Mouse (Mus musculus) testis, adult 2 months (tissue): ENCODE data around the gene Gm11273. TPM values are rescaled to one million over a fixed set of nuclear protein-coding genes. Genes with fewer than 3 reads are reported as not detected.
A peak's percentile ranks its signal among the peaks of the same experiment; 100 is the strongest.
"Not testable (repeated sequence)": the region's sequence is repeated elsewhere in the genome, so short reads cannot be mapped to it uniquely, and the experiment has no call there.

Experiments
- H3K27ac ChIP-seq: fragments of 200-500 bp; 2 replicates; pipeline ENCODE4 v1.5.1; 2012; ENCODE audit warnings: low read depth, low read length; ENCODE audit not compliant: control insufficient read depth, insufficient read depth
- H3K27me3 ChIP-seq: fragments of 200-500 bp; 2 replicates; pipeline ENCODE4 v1.6.1; 2012; ENCODE audit warnings: mild to moderate bottlenecking, low read length, moderate library complexity; ENCODE audit not compliant: control insufficient read depth, insufficient read depth
- H3K36me3 ChIP-seq: fragments of 200-500 bp; 2 replicates; pipeline ENCODE4 v1.6.1; 2012; ENCODE audit warnings: mild to moderate bottlenecking, low read length; ENCODE audit not compliant: control insufficient read depth, insufficient read depth
- H3K4me1 ChIP-seq: fragments of 200-500 bp; 2 replicates; pipeline ENCODE4 v1.6.1; 2012; ENCODE audit warnings: low read length; ENCODE audit not compliant: control insufficient read depth, insufficient read depth
- H3K4me3 ChIP-seq: fragments of 200-500 bp; 2 replicates; pipeline ENCODE4 v1.5.1; 2012; ENCODE audit warnings: low read depth, mild to moderate bottlenecking, low read length, moderate library complexity, mixed read lengths; ENCODE audit not compliant: control insufficient read depth
- CTCF ChIP-seq: fragments of 200-500 bp; IDR thresholded peaks from 2 replicates; pipeline ENCODE4 v1.5.1; 2012; ENCODE audit warnings: low read depth, mild to moderate bottlenecking, inconsistent platforms, low read length, moderate library complexity; ENCODE audit not compliant: control insufficient read depth, insufficient read depth, insufficient replicate concordance
- POLR2A ChIP-seq: fragments of 200-500 bp; IDR thresholded peaks from 2 replicates; pipeline ENCODE4 v1.6.1; 2012; ENCODE audit warnings: low read depth, mild to moderate bottlenecking, inconsistent platforms, low read length, moderate library complexity; ENCODE audit not compliant: control insufficient read depth
- polyA plus RNA-seq: library from polyadenylated mRNA; depleted of rRNA; stranded (reverse); fragments of >200 nt; gene quantifications from 2 replicates; pipeline ENCODE4 v1.2.3, GENCODE M21; 2012; rRNA removed

Gene Gm11273
- 6.4 and 6.6 TPM in 2 replicates for polyA plus RNA-seq

DNA sequence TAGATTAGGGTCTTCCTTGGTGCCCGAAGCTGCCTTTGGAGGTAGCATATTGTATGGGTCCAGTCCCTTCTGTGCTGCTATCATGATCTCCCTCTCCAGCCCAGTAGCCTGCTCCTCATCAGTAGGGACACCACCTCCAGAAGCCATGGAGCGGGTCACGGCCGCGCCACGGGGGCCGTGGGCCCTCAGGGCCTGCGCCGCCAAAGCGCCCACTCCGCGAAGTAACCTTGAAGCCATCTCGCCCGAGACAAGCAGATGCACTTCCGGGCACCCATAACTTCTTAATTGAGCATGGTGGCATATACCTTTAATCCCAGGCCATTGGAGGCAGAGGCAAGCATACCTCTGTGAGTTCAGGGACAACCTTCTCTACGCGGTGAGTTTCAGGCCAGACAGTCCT is at the start of gene Gm11273:
Gm11273 (minus strand) TSS at position 237 of the 400 bp plus-strand sequence.
- not testable (repeated sequence) for H3K4me3 ChIP-seq, H3K27me3 ChIP-seq, H3K36me3 ChIP-seq, H3K27ac ChIP-seq, H3K4me1 ChIP-seq

DNA sequence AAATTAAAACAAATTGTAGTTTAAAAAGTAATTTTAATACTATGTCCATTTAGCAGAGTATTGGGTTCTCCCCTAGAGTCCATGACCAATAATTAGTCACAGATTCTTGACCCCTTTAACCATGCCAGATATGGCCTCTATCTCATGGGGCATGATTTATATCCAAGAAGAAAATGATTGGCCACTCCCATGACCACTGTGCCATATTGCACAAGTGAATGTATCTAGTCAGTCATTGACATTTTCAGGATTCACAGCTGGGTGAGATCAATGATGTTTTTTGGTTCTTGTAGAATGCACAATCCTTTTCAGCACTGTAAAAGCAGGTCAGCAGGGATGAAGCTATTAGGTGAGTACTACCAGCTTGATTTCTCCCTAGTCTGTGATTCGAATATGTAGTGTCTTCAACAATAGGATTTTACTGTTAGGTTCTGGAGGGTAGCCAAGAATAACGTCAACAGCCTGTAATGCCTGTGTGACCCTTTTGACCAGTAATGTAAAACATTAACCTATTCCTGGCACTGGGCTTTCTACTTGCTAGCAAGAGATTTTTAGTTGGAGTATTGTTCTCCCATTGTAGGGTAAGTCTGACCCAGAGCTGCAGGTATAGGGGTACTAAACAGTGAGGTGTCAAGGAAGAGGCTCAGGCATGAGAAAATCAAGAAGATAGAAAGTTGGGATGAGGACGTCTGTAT is 49.3 kb upstream of the Gm11273 start:
- no peaks in the 10 kb centered on the region for H3K36me3 ChIP-seq
- H3K27ac ChIP-seq, result no peak overlapping the region
- TF ChIP-seq POLR2A (no peak), CTCF (no peak)
- no peaks in the 10 kb centered on the region for H3K27me3 ChIP-seq
- no peaks in the 10 kb centered on the region for H3K4me1 ChIP-seq
- no peak overlapping the region for H3K4me3 ChIP-seq

DNA sequence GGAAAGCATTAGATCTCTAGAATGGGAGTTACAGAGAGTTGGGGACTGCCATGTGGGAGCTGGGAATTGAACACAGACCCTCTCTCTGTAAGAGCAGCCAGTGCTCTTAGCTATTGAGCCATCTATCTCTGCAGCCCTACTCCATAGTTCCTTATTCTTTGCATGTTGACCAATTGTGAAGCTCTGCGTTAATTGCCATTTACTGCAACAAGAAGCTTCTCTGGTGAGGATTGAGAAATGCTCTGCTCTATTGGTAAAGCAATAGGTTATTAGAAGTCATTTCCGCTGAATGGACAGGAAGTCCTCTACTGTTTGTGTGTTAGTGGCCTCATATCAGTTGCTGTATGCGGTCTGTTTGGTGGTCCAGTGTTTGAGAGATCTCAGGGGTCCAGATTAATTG is 48.3 kb upstream of the Gm11273 start:
- no peaks in the 10 kb centered on the region for H3K27me3 ChIP-seq
- no peak overlapping the region for H3K27ac ChIP-seq
- no peaks in the 10 kb centered on the region for H3K36me3 ChIP-seq
- H3K4me3 ChIP-seq, result no peak overlapping the region
- no peak for TF ChIP-seq CTCF
- no peak for TF ChIP-seq POLR2A
- no peaks in the 10 kb centered on the region for H3K4me1 ChIP-seq

DNA sequence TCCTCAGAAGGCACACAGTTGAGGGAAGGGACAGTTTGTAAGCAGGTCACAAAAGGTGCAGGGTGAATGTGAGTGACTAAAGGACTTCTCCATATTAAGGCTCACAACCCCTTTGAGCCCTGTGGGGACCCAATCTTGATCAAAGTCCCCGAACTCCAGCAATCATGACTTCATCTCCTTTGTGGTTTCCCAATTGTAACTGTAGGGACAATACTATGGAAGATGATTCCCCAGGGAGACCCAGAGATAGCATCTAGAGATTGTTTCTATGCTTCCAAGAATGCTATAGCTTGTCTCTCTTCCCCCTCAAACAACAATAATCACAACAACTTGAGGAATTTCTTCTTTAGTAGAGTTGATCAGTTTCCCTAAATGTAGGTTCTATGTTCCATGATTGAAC is 41.5 kb upstream of the Gm11273 start, which contains the start of gene Olfr1366:
Olfr1366 (minus strand) TSS at position 101 of the 400 bp plus-strand sequence.
- Histone ChIP-seq H3K4me3 (no peak within 1 kb of the TSS), H3K4me1 (no peaks in the 10 kb centered on the region), H3K36me3 (no peaks in the 10 kb centered on the region), H3K27ac (no peak within 1 kb of the TSS), H3K27me3 (no peaks in the 10 kb centered on the region)
- TF ChIP-seq CTCF (no peak), POLR2A (no peak)

DNA sequence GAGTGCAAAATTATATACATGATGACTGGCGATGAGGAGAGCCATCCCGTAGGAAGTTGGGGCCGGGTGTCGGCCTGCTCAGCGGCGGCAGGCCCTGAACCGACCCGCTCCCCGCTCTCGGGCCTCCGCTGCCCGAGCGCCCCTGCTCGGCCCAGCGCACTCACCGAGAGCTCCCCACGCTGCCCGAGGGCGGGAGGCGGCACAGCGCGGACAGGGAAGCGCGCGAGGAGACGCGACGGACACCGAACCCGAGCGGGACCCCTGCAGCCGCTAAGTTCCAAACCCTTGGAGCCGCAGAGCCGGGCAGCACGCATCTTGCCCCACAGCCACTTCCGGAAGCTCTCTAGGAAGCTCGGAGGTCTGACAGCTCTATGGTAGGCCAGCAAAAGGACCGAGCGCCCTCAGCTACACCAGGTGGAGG is 29.6 kb upstream of the Gm11273 start, which contains the start of gene Zkscan8:
Zkscan8 (minus strand) TSS at position 340 of the 421 bp plus-strand sequence.
- Histone ChIP-seq H3K4me3 (peak within 1 kb of the TSS; percentile 99), H3K4me1 (peaks cover 4% of the 10 kb centered on the region; the same call in 1 of the 2 replicates), H3K36me3 (no peaks in the 10 kb centered on the region), H3K27me3 (no peaks in the 10 kb centered on the region), H3K27ac (peak within 1 kb of the TSS; percentile 94)
- TF ChIP-seq POLR2A, result peak; percentile 76
- TF ChIP-seq CTCF, result no peak

DNA sequence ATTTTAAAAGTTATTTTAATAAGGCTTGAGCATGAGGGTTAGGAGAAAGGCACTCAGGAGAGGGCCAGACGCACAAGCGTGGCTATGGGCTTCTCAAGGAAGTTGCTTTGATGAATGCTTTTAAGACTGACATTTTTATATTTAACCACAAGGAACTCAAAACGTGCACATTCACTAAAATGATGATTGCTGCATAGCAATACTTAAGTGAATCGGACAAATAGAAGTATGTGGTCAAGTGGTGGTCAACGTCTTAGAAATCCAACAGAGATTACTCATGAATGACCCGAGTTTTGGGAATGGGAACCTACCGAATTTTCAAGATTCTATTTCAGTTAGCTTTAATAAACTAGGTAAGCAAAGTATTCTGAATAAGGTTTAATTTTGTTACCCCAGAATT is 28.9 kb upstream of the Gm11273 start:
- no peak overlapping the region for H3K4me3 ChIP-seq
- TF ChIP-seq POLR2A (no peak), CTCF (no peak)
- H3K4me1 ChIP-seq, result peaks cover 4% of the 10 kb centered on the region; the same call in 1 of the 2 replicates
- H3K27me3 ChIP-seq, result no peaks in the 10 kb centered on the region
- H3K27ac ChIP-seq, result no peak overlapping the region
- no peaks in the 10 kb centered on the region for H3K36me3 ChIP-seq

DNA sequence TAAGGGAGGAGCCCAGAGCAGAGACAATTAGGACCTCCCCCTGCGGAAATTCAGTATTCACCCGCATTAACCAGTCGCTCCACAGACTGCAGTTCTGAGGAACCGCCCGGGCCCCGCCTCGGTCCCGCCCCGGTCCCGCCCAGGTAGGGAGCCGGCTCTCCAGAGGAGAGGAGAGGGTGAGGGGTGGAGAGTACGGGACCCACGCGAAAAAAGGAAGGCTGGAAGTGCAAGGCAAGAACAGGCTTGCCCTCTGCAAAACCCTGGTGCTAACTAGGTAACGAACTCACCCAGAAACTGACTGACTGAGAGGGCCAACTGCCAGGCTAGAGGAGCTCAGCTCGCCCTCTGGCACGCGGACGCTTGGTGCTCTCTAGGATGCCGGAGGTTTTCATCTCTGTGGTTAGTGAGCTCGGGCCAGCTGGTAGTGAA is 5.0 kb upstream of the Gm11273 start:
- Histone ChIP-seq H3K27me3 (no peaks in the 10 kb centered on the region), H3K4me3 (peak overlapping the region; percentile 96), H3K36me3 (no peaks in the 10 kb centered on the region), H3K4me1 (no peaks in the 10 kb centered on the region; the same call in 1 of the 2 replicates), H3K27ac (peak overlapping the region; percentile 98)
- TF ChIP-seq CTCF (no peak), POLR2A (peak; percentile 74; the same call in 1 of the 2 replicates)
